Mouse (Mus musculus) liver, embryonic 15.5 days (tissue): ENCODE results near the gene Heyl. TPM values are rescaled to one million over a fixed set of nuclear protein-coding genes. Genes with fewer than 3 reads are reported as not detected.
"Not testable (repeated sequence)": the region's sequence is repeated elsewhere in the genome, so short reads cannot be mapped to it uniquely, and the experiment has no call there.

ENCODE experiments used
- ATAC-seq: fragments of 200-750 bp; cut with Nextera tagmentation; 2 replicates; pipeline ENCODE4 v1.8.0; 2017; ENCODE audit warnings: moderate number of reproducible peaks, mild to moderate bottlenecking, moderate library complexity; ENCODE audit not compliant: insufficient read depth
- H3K27ac ChIP-seq: fragments of 300-500 bp; sonication (generic); replicated peaks from 2 replicates; pipeline ENCODE4 v1.5.1; 2015; ENCODE audit warnings: mild to moderate bottlenecking, inconsistent platforms
- H3K27me3 ChIP-seq: fragments of 300-500 bp; sonication (generic); 2 replicates; pipeline ENCODE4 v1.6.1; 2015; ENCODE audit warnings: mild to moderate bottlenecking, inconsistent platforms
- H3K36me3 ChIP-seq: fragments of 300-500 bp; sonication (generic); replicated peaks from 2 replicates; pipeline ENCODE4 v1.6.1; 2015; ENCODE audit warnings: moderate library complexity, mild to moderate bottlenecking, inconsistent platforms
- H3K4me1 ChIP-seq: fragments of 300-500 bp; sonication (generic); replicated peaks from 2 replicates; pipeline ENCODE4 v1.6.1; 2015; ENCODE audit warnings: inconsistent platforms
- H3K4me2 ChIP-seq: fragments of 300-500 bp; sonication (generic); 2 replicates; pipeline ENCODE4 v1.6.1; 2015; ENCODE audit warnings: moderate library complexity, mild to moderate bottlenecking, inconsistent platforms
- H3K4me3 ChIP-seq: fragments of 300-500 bp; sonication (generic); replicated peaks from 2 replicates; pipeline ENCODE4 v1.5.1; 2015; ENCODE audit warnings: mild to moderate bottlenecking, inconsistent platforms
- H3K9ac ChIP-seq: fragments of 300-500 bp; sonication (generic); 2 replicates; pipeline ENCODE4 v1.6.1; 2015; ENCODE audit warnings: moderate library complexity, mild to moderate bottlenecking, inconsistent platforms
- H3K9me3 ChIP-seq: fragments of 300-500 bp; sonication (generic); replicated peaks from 2 replicates; pipeline ENCODE4 v1.6.1; 2016; ENCODE audit warnings: inconsistent platforms
- WGBS: fragments of 180-500 bp; shearing (Covaris S2); methylation state at CpG from one replicate; pipeline ENCODE4 v1.1.7; 2015; ENCODE audit warnings: mixed read lengths; ENCODE audit not compliant: insufficient replicate concordance; 5-methylcytosine and 5-hydroxymethylcytosine counted together
- polyA plus RNA-seq: library from polyadenylated mRNA; unstranded; fragments of >200 nt; fragmentation: Nextera tagmentation; extraction: Ambion mirVana; gene quantifications from 2 replicates; pipeline ENCODE4 v1.2.1, GENCODE M21; 2015

Heyl gene
- polyA plus RNA-seq, 1 experiment from 2014 or later = 1.2 TPM

DNA sequence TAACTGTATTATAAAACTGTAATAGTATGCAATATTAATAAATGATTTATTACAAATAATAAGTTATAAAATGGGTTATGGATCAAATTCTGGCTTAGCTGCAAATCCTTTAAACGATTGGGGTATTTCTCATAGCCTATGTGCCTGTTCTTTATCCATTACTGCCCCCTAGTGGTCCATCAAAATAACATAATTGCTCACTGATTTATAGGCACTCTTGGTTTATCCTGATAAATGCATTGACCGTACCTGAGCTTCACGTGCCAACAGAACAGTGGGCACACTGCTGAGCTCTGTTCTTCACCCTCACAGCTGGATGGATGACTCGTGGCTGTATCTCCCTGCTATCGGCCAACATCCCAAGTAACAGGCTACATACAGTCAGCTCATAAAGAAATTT is 21.3 kb downstream of the Heyl start:
- Histone ChIP-seq H3K4me2 (no peak overlapping the region), H3K27me3 (0 out of 2 replicates have a peak, but pooled peaks cover 3% of the 10 kb centered on the region), H3K9ac (no peak overlapping the region), H3K4me1 (no peaks in the 10 kb centered on the region), H3K9me3 (no peaks in the 10 kb centered on the region), H3K27ac (no peak overlapping the region), H3K36me3 (no peaks in the 10 kb centered on the region), H3K4me3 (no peak overlapping the region)
- ATAC-seq = no peak
- 17% methylated on average over 5 of the region's 5 CpGs for WGBS

DNA sequence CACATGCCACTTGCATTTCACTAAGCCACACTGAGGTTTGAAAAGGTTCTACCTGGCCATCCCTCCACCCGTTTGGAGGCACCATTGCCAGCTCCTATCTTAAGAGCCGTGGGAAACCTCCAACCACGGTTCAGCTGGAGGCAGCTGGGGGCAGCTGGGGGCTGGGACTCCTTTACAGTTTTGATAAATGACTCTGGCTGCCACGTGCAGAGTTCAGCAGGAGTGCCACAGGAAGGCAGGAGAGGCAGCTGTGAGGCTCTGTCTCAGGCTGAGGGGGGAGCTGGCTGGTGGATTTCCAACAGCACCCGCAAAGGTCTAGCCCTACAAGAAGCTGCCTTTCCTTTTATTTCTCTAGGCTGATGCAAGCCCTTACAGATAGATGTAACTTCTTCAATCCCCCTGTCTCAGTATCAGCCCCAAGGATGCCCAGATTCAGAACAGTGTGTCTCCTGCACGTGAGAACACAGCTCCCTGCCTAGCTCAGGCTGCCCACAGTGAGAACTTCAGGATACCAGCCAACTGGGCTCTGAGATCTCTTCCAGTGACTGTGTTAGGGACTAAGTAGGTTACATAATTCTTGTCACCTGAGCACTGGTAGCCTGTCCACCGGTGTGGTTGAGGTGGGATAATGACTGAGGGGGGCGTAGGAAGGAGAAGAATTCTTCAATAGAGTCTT is 26.9 kb downstream of the Heyl start:
- no peak for ATAC-seq
- Histone ChIP-seq H3K9ac (no peak overlapping the region), H3K36me3 (no peaks in the 10 kb centered on the region), H3K4me2 (no peak overlapping the region), H3K27me3 (0 out of 2 replicates have a peak, but pooled peaks cover 3% of the 10 kb centered on the region), H3K9me3 (no peaks in the 10 kb centered on the region), H3K27ac (no peak overlapping the region), H3K4me3 (no peak overlapping the region), H3K4me1 (no peaks in the 10 kb centered on the region)
- WGBS = 23% methylated on average over 8 of the region's 8 CpGs

DNA sequence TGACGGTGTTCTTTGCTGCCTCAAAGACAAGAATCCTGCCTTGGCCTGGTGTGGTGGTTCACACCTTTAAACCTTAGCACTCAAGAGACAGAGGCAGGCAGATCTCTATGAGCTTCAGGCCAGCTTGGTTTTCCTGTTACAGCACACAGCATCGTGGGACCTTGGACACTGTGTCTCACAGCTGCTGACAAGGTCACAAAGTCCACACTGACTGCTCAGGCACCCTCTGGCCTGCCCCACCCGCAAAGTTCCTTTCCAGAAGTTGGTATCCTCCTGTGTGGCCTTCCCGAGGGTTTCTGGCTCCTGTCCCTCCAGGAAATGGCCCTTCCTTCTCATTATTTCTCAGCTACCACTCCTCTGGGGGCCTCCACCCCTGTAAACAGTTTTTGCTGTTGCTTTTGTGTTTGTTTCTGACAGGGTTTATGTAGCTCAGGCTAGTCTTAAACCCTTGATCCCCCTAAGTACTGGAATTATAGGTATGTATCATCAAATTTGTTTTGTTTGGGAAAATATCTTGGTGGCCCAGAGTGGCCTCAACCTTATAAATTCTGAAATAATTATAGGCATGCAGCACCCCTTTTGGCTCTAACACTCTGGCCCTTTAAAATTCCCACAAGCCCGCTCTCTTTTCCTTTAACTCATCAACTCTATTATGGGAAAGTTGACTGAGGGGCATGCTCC is 28.5 kb downstream of the Heyl start, which contains the start of gene Pabpc4:
Pabpc4 (plus strand) TSS at position 631 of the 681 bp plus-strand sequence.
- no peaks in the 10 kb centered on the region for H3K9me3 ChIP-seq
- no peaks in the 10 kb centered on the region for H3K4me1 ChIP-seq
- H3K36me3 ChIP-seq = no peaks in the 10 kb centered on the region
- no peak within 1 kb of the TSS for H3K9ac ChIP-seq
- H3K4me3 ChIP-seq = no peak within 1 kb of the TSS
- no peak within 1 kb of the TSS for H3K4me2 ChIP-seq
- no peak within 1 kb of the TSS for H3K27ac ChIP-seq
- WGBS = 49% methylated on average over 5 of the region's 5 CpGs
- H3K27me3 ChIP-seq = no peaks in the 10 kb centered on the region
- ATAC-seq = no peak

DNA sequence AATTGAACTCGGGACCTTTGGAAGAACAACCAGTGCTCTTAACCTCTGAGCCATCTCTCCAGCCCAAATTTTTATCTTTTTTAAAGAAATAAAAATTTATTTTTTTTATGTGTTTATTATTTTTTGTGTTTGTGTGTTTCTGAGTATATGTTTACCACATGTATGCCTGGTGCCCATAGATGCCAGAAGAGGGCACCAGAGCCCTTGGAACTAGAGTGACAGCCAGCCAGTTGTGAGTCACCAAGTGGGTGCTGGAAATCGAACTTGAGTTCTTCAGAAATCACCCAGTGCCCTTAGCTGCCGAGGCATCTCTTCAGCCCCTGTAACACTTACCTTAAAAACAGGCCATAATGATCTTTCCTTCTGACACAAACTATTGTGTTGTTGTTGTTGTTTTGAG is 37.7 kb downstream of the Heyl start:
- WGBS = 63% methylated on average over 3 of the region's 3 CpGs
- H3K9ac ChIP-seq = no peak overlapping the region

DNA sequence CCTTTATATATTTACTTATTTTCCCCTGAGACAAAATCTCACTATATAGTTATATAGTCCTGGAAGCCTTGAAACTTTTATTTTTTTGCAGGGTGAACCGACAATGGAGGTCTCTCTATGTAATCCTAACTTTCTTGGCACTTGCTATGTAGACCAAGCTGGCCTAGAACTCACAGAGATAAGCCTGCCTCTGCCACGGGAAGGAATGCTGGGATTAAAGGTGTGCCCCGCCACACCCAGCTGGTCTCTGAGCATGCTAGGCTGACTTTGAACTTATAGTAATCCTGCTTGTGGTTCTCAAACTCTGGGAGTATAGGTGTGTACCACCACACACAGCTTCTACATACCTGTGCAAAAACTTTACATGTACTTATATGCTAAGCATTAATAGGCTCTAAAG is 46.8 kb downstream of the Heyl start:
- Histone ChIP-seq H3K27ac (no peak overlapping the region), H3K4me1 (peaks cover 36% of the 10 kb centered on the region), H3K36me3 (peaks cover 13% of the 10 kb centered on the region; the same call in 1 of the 2 replicates), H3K27me3 (no peaks in the 10 kb centered on the region), H3K4me3 (no peak overlapping the region), H3K4me2 (no peak overlapping the region), H3K9me3 (no peaks in the 10 kb centered on the region), H3K9ac (no peak overlapping the region)
- no peak for ATAC-seq
- 37% methylated on average over 3 of the region's 3 CpGs for WGBS

More for the DNA sequence above, 37.7 kb downstream of the Heyl start:
- Histone ChIP-seq H3K27ac (no peak overlapping the region), H3K4me1 (no peaks in the 10 kb centered on the region), H3K4me2 (no peak overlapping the region), H3K4me3 (no peak overlapping the region), H3K36me3 (no peaks in the 10 kb centered on the region), H3K27me3 (0 out of 2 replicates have a peak, but pooled peaks cover 6% of the 10 kb centered on the region), H3K9me3 (no peaks in the 10 kb centered on the region)
- ATAC-seq = no peak

DNA sequence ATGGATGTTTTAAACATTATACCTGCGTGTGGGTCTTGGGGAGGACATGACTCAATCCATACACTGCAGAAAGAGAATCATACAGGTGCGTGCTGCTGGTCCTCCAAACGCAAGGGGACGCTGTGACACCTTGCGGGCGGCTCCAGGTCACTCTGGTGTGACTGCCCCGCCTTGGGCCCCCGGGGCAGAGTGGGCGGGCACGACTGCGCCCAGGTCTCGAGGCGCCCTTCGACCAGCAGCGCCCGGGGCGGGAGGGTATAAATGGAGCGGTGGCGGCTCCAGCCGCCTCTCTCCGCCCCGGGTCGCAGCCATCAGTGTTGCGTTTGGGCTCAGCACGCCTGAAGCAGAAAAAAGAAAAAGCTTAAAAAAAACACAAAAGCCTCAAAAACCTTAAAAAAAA is 49.1 kb downstream of the Heyl start:
- Histone ChIP-seq H3K36me3 (peaks cover 36% of the 10 kb centered on the region), H3K4me1 (peaks cover 45% of the 10 kb centered on the region), H3K4me3 (peak overlapping the region; percentile 74), H3K9ac (peak overlapping the region; percentile 80), H3K9me3 (no peaks in the 10 kb centered on the region), H3K27me3 (no peaks in the 10 kb centered on the region), H3K4me2 (peak overlapping the region; percentile 73), H3K27ac (peak overlapping the region; percentile 92)
- WGBS = under 1% methylated on average over 25 of the region's 25 CpGs
- ATAC-seq = peak; percentile 83

DNA sequence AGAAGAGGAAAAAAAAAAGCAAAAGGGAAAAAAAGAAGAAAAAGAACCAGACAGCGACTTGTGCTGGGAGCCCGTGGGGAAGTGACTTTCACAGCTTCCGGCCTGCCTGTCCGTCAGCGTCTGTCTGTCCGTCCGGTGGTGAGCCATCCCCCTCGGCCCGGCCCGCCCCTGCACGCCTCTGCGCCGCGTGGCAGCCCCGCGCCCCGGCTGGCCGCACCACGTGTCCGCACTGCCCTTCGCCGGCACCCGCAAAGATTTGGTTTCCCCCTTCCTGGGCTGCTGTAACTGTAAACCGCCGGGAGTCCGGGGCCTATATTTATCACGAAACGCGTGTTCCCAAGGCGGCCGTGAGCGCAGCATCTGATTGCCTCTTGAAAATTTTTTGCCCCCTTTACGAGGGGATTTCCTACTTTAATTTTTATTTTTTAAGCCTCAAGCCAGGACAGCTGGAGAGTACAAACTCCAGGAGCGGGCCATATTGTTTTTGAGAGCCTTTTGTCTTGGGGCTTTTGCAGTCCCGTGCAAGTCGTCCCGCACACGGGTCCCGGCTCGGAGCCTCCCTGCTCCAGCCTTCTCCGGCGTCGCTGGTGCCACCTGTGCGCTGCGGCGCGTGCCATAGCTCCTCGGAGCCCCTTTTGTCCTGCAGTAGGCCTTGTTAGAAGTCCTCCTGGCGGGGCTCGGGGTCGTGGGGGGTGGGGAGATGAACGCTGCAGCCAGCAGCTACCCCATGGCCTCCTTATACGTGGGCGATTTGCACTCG is 49.7 kb downstream of the Heyl start:
- H3K27me3 ChIP-seq, H3K9me3 ChIP-seq: not testable (repeated sequence)
- Histone ChIP-seq H3K27ac (peak overlapping the region; percentile 92), H3K4me3 (peak overlapping the region; percentile 74), H3K4me1 (peaks cover 51% of the 10 kb centered on the region), H3K36me3 (peaks cover 42% of the 10 kb centered on the region), H3K9ac (peak overlapping the region; percentile 80), H3K4me2 (peak overlapping the region; percentile 73)
- WGBS = under 1% methylated on average over 44 of the region's 55 CpGs
- peak; percentile 24 for ATAC-seq

DNA sequence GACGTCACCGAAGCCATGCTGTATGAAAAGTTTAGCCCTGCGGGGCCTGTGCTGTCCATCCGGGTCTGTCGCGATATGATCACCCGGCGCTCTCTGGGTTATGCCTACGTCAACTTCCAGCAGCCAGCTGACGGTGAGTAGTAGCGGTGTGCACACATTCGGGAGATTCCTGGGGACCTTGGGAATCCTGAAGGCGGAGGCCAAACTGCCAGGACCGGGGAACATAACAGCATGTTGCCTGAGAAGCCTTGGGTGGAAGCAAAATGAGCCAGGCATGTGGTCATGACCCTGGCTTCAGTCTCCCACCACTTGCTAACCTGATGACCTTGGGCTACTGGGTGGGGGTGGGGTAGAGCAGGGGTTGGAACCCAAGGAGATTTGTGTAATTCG is 50.3 kb downstream of the Heyl start:
- under 1% methylated on average over 15 of the region's 15 CpGs for WGBS

DNA sequence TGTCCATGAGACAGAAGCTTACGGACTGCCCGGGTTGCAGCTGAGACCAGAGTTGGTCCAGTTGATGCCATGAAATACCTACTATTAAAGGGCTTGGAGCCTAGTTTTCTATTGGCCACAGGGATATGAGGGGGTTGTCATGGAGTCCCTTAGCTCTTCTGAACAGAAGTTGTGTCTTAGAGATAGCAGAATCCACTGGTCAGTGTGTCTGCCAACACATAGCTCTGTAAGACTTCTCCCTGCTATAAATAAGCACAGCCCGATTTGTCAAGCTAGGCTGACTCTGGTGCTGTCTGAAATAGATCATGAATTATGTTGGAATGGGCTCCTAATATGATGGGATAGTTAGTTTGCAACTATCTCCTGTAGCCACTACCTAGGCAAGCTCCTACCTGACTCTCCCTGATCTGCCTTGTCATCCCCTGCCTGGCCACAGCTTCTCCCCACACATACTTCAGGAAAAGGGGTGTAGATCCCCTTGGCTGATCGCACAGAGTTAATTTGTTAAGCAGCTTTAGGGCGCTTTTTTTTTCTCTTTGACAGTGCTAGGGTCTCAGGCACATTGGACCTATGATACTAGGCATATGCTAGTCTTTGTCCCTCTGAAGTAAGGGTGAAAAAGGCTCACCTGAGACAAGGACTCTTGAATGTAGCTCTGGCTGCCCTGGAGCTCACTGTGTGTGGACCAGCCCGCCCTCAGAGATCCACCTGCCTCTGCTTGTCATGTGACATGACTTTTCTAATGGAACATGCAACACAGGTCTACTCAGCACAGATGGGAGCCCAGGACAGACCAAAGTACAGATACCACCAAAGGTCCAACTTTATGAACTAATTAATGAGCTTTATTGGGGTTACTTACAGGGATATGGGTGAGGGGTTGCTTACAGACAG is 51.6 kb downstream of the Heyl start:
- WGBS = 20% methylated on average over 6 of the region's 6 CpGs
- Histone ChIP-seq H3K27ac (peak overlapping the region; percentile 92), H3K9ac (peak overlapping the region; percentile 80), H3K36me3 (peaks cover 61% of the 10 kb centered on the region), H3K4me3 (peak overlapping the region; percentile 74), H3K4me1 (peaks cover 57% of the 10 kb centered on the region), H3K9me3 (no peaks in the 10 kb centered on the region), H3K4me2 (peak overlapping the region; percentile 73), H3K27me3 (no peaks in the 10 kb centered on the region)
- ATAC-seq = peak; percentile 44

More for the DNA sequence above, 50.3 kb downstream of the Heyl start:
- Histone ChIP-seq H3K27ac (peak overlapping the region; percentile 92), H3K4me3 (peak overlapping the region; percentile 74), H3K4me1 (peaks cover 57% of the 10 kb centered on the region), H3K4me2 (peak overlapping the region; percentile 73), H3K36me3 (peaks cover 48% of the 10 kb centered on the region), H3K9ac (peak overlapping the region; percentile 80)
- H3K9me3 ChIP-seq, ATAC-seq, H3K27me3 ChIP-seq: not testable (repeated sequence)

DNA sequence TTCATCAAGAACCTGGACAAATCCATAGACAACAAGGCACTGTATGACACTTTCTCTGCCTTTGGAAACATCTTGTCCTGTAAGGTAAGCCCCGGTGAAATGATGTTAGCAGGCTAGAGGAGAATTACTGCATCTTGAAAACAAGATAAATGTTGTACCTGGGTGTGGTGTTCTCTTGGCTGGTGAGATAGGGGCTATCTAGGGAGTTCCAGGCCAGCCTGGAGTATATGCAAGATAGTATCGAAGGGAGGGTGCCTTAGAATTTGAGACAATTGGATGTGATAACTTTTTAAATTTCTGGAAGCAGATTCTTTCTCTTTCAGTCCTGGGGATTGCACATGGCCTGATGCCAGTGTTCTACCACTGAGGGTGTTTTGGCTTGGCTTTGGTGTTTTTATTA is 53.4 kb downstream of the Heyl start:
- Histone ChIP-seq H3K4me1 (peaks cover 49% of the 10 kb centered on the region), H3K36me3 (peaks cover 79% of the 10 kb centered on the region), H3K27me3 (no peaks in the 10 kb centered on the region), H3K4me2 (peak overlapping the region; percentile 73), H3K27ac (peak overlapping the region; percentile 92), H3K9ac (peak overlapping the region; percentile 80), H3K9me3 (no peaks in the 10 kb centered on the region), H3K4me3 (peak overlapping the region; percentile 74)
- 21% methylated on average over 2 of the region's 2 CpGs for WGBS
- ATAC-seq = peak; percentile 78
